Comparison of ENCODE assay signal across 8 mouse cellular contexts in the genomic region with DNA sequence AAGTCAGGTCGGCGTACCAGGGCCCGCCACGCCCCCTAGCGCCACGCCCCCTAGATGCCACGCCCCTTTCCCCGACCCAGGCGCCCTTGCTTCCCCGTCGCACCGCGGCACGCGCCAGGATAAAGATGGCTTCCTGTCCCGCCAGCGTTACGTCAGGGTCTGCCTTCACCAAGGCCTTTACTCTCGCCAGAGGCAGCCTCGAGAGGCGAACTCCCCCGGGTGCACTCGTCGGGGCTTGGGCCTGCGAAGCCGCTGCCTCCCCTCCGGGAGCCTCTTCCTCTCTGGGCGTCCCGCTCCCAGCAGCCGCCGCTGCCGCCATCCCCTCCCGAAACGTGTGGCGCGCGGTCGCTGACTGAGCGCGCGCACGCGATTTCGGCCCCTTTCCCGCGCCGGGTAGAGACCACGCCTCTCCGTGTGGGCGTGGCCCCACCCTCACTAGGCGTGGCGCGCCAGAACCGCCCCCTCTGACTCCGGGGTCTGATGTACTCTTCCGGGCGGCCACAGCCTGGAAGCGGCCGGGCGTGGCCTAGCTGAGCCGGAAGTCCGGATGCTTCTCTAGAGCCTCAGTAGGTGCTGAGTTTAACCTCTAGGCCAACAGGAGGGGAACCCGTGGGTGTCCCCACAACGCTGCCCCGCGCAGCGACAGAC. TPM values are rescaled to one million over a fixed set of nuclear protein-coding genes. Genes with fewer than 3 reads are reported as not detected.
DNase-seq lines count a peak whose midpoint lies in the region; ATAC-seq and TF ChIP-seq lines count a peak whose summit lies in the region.

No protein-coding gene starts in this region.

- peaks cover 5% of the 10 kb centered on the region; the same call in 1 of the 2 replicates for H3K36me3 ChIP-seq in hindbrain, embryonic 15.5 days

- peak overlapping the region; percentile 54 for H3K4me3 ChIP-seq in hindbrain, embryonic 15.5 days

- no peak for TF ChIP-seq CTCF in Patski (IDR thresholded peaks at IDR 0.05)

- POLR2A ChIA-PET in Patski (lab: Charles Lee): interaction anchor here (0.7 kb wide), 1 partner anchor 99 kb away, joined by 3 read pairs; no protein-coding TSS in a partner anchor

- ATAC-seq in Patski: peak; percentile 97
- ATAC-seq in hindbrain, embryonic 15.5 days (ENCODE audit: low FRiP score, low read depth): peak; percentile 98

- peak overlapping the region; percentile 66 for H3K4me2 ChIP-seq in hindbrain, embryonic 15.5 days

- H3K9me3 ChIP-seq in hindbrain, embryonic 15.5 days: no peaks in the 10 kb centered on the region

- peak overlapping the region; percentile 86 for H3K27ac ChIP-seq in hindbrain, embryonic 15.5 days (replicated peaks)

- CTCF ChIA-PET in Patski (lab: Charles Lee): interaction anchor here (0.9 kb wide), 1 partner anchor 9 kb away, joined by 3 read pairs; no protein-coding TSS in a partner anchor

- in situ Hi-C loops in Patski (cut with MboI; ENCODE audit: low pct_unique_long_range_greater_than_20kb): no loop called here

- peak overlapping the region; percentile 62 for H3K9ac ChIP-seq in hindbrain, embryonic 15.5 days

- WGBS in hindbrain, embryonic 15.5 days: under 1% methylated on average over 67 of the region's 67 CpGs

- DNase-seq in Patski (ENCODE audit: low read depth, low spot score): peak; percentile 50
- DNase-seq in cerebellum, postnatal 14 days: peak; percentile 93 to 94
- DNase-seq in frontal cortex, postnatal 25 days (ENCODE audit: low spot score in 2 of 2): peak; percentile 84
- DNase-seq in left cerebral cortex, adult 11 months (ENCODE audit: low spot score): peak; percentile 86
- peak; percentile 97 to 98 for DNase-seq in lung, postnatal 4 days
- DNase-seq in retina, postnatal 7 days (ENCODE audit: low read depth, low spot score): peak; percentile 87
- peak; percentile 91 for DNase-seq in urinary bladder, adult 2 months (ENCODE audit: low spot score)

- peaks cover 13% of the 10 kb centered on the region for H3K4me1 ChIP-seq in hindbrain, embryonic 15.5 days (replicated peaks)

- peaks cover 3% of the 10 kb centered on the region for H3K27me3 ChIP-seq in Patski
- H3K27me3 ChIP-seq in hindbrain, embryonic 15.5 days: no peaks in the 10 kb centered on the region

RNA-seq across cellular contexts. Expression of a gene that starts 52.5 kb away (rescaled TPM):
- polyA plus RNA-seq in Patski (2021): 64.1 TPM
- 125 and 130 TPM in 2 replicates for polyA plus RNA-seq in hindbrain, embryonic 15.5 days (2015; fragmentation: Nextera tagmentation; extraction: Ambion mirVana)
- polyA plus RNA-seq in urinary bladder, adult 2 months (2012; rRNA removed): 28.1 and 33.5 TPM in 2 replicates

Comparison
In these comparisons a context has a peak if more than half of its experiments do, and no peak if none do; other contexts are left out.
1. Peak in every context shown above with its lines: DNase-seq, ATAC-seq, H3K4me3 ChIP-seq and H3K27ac ChIP-seq.